Mouse (Mus musculus) kidney, postnatal 10 days (tissue): Measurements from ENCODE around the gene Tldc2.

Source experiments
- DNase-seq: peaks from one replicate; pipeline ENCODE4 v3.0.0; 2021; ENCODE audit warnings: mixed read lengths

Tldc2 gene

GRCm38 (mm10) chr2:157078793-157079700, 7.8 kb upstream of the Tldc2 start, which contains the start of gene Soga1:
Gene Soga1 (minus strand): TSS chr2:157079254.
- DNase-seq: peak; percentile 93

GRCm38 (mm10) chr2:157079701-157080180, 7.1 kb upstream of the Tldc2 start:
- no peak for DNase-seq

GRCm38 (mm10) chr2:157081331-157081730, 5.5 kb upstream of the Tldc2 start:
- DNase-seq: no peak

- DNase-seq: no peak
These were observed 4.9 kb upstream of the Tldc2 start for GRCm38 (mm10) chr2:157081960-157082359.

- DNase-seq: peak; percentile 51
These were observed 1.8 kb upstream of the Tldc2 start for GRCm38 (mm10) chr2:157084831-157085585.

- DNase-seq: no peak
These were observed 872 bp downstream of the Tldc2 start for GRCm38 (mm10) chr2:157087536-157088317.

DNA sequence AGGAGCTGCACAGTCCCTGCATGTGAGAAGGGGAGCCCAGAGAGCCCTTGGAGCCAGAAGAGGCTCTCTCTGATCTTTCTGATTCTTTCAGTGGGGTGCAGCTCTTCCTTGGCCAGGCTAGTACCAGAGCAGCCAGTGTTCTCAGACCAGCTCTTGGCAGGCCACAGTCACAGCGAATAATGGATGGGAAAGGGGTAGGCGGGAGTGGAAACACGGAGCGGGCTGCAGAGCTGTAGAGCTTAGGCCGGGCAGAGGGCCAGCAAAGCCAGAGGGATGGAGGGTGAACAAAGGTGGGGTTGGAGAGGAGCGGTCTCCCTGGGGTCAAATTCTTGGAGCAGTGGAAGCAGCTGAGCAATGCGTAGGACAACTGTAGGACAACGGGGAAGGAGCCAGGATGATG, 5.2 kb downstream of the Tldc2 start:
- DNase-seq: peak; percentile 71

- DNase-seq: peak; percentile 88
These were observed 8.3 kb downstream of the Tldc2 start for GRCm38 (mm10) chr2:157095005-157095755.

- DNase-seq: no peak
These were observed 12.9 kb downstream of the Tldc2 start for GRCm38 (mm10) chr2:157099532-157100318.

- no peak for DNase-seq
These were observed 13.4 kb downstream of the Tldc2 start for GRCm38 (mm10) chr2:157100319-157100605.

DNA sequence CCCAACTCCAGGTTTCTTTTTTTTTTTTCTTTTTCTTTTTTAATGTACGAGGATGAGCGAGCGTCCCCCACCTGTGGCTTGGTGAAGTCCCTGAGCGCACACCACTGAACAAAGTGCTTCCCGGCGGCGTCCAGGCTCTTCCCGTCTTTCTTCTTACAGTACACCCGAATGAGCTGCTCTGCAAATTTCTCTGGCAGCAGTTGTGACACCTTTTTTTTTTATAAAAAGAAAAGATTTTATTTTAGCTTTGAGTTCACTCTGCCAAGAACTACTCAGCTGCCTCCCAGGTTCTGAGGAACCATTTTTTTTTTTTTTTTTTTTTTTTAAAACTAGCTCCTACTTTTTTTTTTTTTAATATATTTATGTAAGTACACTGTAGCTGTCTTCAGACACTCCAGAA, 14.8 kb downstream of the Tldc2 start:
- no peak for DNase-seq

DNA sequence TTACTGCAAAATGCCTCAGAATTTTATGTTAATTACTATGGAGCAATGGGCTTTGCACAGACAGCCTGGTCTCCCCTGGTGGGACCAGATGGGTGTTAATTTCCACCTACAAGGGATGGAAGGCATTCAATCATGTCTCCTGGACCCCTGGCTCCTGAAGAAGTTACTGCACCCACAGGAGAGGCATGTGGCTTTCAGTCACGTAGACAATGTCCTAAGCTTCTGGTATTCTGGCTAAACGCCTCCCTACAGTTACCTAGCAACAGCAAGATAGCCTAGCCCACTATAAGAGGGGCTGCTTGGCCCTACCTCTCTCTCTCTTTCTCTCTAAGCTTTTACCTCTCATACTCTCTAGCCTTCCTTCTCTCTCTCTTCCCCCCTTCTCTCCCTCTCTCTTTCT, 15.4 kb downstream of the Tldc2 start:
- DNase-seq: no peak

DNA sequence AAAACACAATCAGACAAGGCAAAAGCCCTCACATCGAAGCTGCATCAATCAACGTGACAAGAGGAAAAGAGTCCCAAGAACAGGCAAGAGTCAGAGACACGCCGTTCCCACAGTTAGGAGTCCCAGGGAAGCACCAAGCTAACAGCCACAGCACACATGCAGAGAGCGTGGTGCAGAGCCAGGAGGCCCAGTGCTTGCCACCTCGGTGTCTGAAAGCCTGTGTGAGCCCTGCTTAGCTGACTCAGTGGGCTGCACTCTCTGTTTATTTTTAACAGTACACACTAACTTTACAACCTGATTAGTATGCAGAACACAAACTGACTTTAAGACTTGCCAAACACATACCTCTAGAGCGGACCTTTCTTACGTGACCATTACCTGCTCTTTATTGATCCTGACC, 17.6 kb downstream of the Tldc2 start:
- no peak for DNase-seq

DNA sequence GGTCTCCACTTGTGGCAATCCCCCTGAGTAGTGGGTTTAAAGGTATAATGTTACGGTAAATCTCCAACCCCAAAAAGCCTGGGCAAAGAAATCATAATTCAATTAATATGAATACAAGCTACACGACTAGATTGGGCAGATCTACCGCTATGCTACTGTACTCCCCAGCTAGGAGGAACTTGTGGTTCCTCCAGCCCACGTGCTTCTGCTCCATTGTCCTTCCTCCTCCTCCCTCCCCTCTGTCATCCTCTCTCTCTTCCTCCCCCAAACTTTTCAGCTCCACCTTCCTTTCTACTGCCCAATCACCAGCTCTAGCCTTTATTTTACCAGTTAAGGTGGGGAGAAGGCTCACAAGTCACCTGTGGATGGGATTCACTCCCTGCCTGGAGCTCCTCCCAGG, 21.4 kb downstream of the Tldc2 start:
- DNase-seq: no peak

DNA sequence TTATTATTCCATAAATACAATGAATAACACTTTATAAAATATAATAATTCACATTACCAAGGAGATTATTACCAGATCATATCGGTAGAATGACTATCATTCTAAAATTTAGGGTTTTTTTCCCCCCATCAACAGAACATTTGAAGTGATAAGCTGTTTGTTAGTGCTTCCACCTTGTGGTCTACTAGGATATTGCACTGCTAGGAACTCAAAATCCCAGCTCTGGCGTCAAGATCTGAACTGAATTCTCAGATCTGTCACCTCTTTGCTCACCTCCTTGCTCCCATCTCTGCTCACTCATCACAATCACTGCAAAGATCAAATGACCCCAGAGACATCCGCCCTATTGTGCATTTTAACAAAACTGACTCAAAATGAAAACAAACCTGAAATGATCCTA, 30.1 kb downstream of the Tldc2 start:
- no peak for DNase-seq

DNA sequence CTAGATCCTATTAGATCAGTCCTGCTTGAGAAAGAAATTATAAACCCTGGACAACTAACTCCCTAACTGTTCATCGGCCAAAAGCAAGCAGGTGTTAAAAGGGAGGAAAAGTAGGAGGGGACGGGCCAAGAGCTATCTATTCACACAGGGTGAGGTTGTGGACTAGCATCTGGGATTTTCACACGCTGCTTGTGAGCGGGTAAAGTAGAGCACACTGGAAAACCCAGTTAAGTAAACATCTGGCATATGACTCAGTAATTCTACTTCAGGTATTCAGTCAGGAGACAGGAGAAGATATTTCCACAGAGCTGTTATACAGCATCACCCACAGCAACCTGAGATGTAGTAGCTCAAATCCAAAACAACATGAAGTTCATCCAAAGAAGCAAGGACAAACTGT, 31.7 kb downstream of the Tldc2 start:
- no peak for DNase-seq

DNA sequence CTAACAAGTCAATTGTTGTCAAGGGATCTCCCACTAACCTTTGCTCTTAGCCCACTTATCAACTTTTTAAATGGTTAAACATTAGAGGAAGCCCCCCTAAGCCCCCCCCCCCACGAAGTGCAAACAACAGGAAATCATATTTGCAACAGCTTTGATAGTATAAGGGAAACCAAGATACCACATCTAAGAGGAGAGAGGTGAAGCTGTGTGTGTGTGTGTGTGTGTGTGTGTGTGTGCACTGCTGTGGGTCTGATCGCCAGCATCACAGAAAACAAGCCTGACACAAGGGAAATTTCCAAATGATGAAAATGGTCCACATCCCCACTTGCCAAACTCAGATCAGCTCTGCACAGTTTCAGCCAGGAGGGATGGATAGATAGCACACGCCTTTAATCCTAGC, 32.2 kb downstream of the Tldc2 start:
- no peak for DNase-seq

- DNase-seq: no peak
These were observed 34.9 kb downstream of the Tldc2 start for GRCm38 (mm10) chr2:157121766-157122165.

- DNase-seq: no peak
These were observed 38.4 kb downstream of the Tldc2 start for GRCm38 (mm10) chr2:157125246-157125645.

GRCm38 (mm10) chr2:157127370-157127769, 40.5 kb downstream of the Tldc2 start:
- DNase-seq: no peak

DNA sequence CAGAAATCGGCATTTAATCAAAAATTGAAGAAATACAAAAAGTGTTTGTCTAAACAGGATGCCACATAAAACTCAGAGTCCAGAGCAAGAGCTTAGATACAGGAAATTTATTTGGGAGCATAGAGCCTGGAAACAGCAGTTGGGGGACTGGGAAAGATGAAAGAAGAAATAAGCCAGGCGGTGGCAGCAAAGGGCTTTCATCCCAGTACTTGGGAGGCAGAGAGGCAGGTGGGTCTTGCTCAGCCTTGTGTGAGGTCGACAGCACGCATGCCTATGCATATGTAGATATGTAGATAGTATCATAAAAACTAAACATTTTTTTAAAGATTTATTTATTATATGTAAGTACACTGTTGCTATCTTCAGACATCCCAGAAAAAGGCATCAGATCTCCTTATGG, 41.2 kb downstream of the Tldc2 start:
- DNase-seq: peak; percentile 52

DNA sequence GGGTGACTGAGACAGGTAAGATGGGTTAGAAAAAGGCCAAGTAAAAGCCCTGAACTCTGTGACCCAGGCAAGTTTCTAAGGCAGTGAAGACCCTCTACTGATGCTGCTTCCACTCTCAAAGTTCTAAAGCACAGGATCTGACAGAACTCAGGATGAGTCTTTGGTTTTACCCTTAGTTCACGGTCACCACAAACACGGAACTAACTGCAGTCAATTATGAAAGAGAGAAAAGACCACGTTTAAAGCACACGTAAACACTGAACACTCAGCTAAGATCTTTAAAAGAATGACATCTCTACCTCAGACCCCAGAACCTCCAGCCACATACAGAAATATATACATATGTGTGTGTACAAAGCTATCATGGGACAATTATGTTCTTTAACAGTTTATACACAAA, 42.2 kb downstream of the Tldc2 start:
- no peak for DNase-seq
